Mouse (Mus musculus) stomach, embryonic 15.5 days (tissue): ENCODE results near the gene Cnnm1. TPM values are rescaled to one million over a fixed set of nuclear protein-coding genes. Genes with fewer than 3 reads are reported as not detected.

ENCODE experiments used
- ATAC-seq: fragments of 200-750 bp; cut with Nextera tagmentation; 2 replicates; pipeline ENCODE4 v1.8.0; 2017; ENCODE audit warnings: low read depth, moderate number of reproducible peaks, moderate TSS enrichment; ENCODE audit not compliant: insufficient read depth, low FRiP score
- H3K27ac ChIP-seq: fragments of 300-500 bp; sonication (generic); 2 replicates; pipeline ENCODE4 v1.5.1; 2015; ENCODE audit warnings: mild to moderate bottlenecking, inconsistent platforms
- H3K27me3 ChIP-seq: fragments of 300-500 bp; sonication (generic); replicated peaks from 2 replicates; pipeline ENCODE4 v1.6.1; 2015; ENCODE audit warnings: inconsistent platforms
- H3K36me3 ChIP-seq: fragments of 300-500 bp; sonication (generic); 2 replicates; pipeline ENCODE4 v1.6.1; 2015; ENCODE audit warnings: inconsistent platforms
- H3K4me1 ChIP-seq: fragments of 300-500 bp; sonication (generic); 2 replicates; pipeline ENCODE4 v1.6.1; 2015; ENCODE audit warnings: inconsistent platforms
- H3K4me2 ChIP-seq: fragments of 300-500 bp; sonication (generic); 2 replicates; pipeline ENCODE4 v1.6.1; 2015; ENCODE audit warnings: mild to moderate bottlenecking, inconsistent platforms
- H3K4me3 ChIP-seq: fragments of 300-500 bp; sonication (generic); replicated peaks from 2 replicates; pipeline ENCODE4 v1.5.1; 2015; ENCODE audit warnings: inconsistent platforms
- H3K9ac ChIP-seq: fragments of 300-500 bp; sonication (generic); 2 replicates; pipeline ENCODE4 v1.6.1; 2015; ENCODE audit warnings: inconsistent platforms
- H3K9me3 ChIP-seq: fragments of 300-500 bp; sonication (generic); 2 replicates; pipeline ENCODE4 v1.6.1; 2016; ENCODE audit warnings: inconsistent platforms
- WGBS: fragments of 180-500 bp; shearing (Covaris S2); methylation state at CpG from one replicate; pipeline ENCODE4 v1.1.7; 2015; 5-methylcytosine and 5-hydroxymethylcytosine counted together
- polyA plus RNA-seq: library from polyadenylated mRNA; unstranded; fragments of >200 nt; fragmentation: Nextera tagmentation; extraction: Ambion mirVana; gene quantifications from 2 replicates; pipeline ENCODE4 v1.2.1, GENCODE M21; 2015

Gene Cnnm1
- polyA plus RNA-seq, 1 experiment from 2014 or later: 0.72 TPM

- ATAC-seq: no peak
- Histone ChIP-seq H3K4me3 (no peak overlapping the region), H3K4me1 (peaks cover 2% of the 10 kb centered on the region; the same call in 1 of the 2 replicates), H3K9me3 (no peaks in the 10 kb centered on the region), H3K27ac (no peak overlapping the region), H3K27me3 (no peaks in the 10 kb centered on the region), H3K36me3 (0 out of 2 replicates have a peak, but pooled peaks cover 2% of the 10 kb centered on the region), H3K9ac (no peak overlapping the region), H3K4me2 (no peak overlapping the region)
- WGBS: 58% methylated on average over 14 of the region's 14 CpGs
These were observed 76.3 kb downstream of the Cnnm1 start for GRCm38 (mm10) chr19:43516397-43517035.

GRCm38 (mm10) chr19:43517320-43517719, 77.1 kb downstream of the Cnnm1 start:
- WGBS: 80% methylated on average over 6 of the region's 6 CpGs
- no peak for ATAC-seq

GRCm38 (mm10) chr19:43517808-43518207, 77.6 kb downstream of the Cnnm1 start:
- 60% methylated on average over 7 of the region's 7 CpGs for WGBS
- H3K27me3 ChIP-seq: no peaks in the 10 kb centered on the region
- no peak for ATAC-seq
- no peaks in the 10 kb centered on the region for H3K9me3 ChIP-seq
- H3K4me2 ChIP-seq: no peak overlapping the region
- H3K27ac ChIP-seq: no peak overlapping the region
- no peaks in the 10 kb centered on the region for H3K36me3 ChIP-seq
- no peak overlapping the region for H3K9ac ChIP-seq
- peaks cover 2% of the 10 kb centered on the region; the same call in 1 of the 2 replicates for H3K4me1 ChIP-seq
- no peak overlapping the region for H3K4me3 ChIP-seq

More at GRCm38 (mm10) chr19:43517320-43517719, 77.1 kb downstream of the Cnnm1 start:
- Histone ChIP-seq H3K9ac (no peak overlapping the region), H3K36me3 (no peaks in the 10 kb centered on the region), H3K4me1 (peaks cover 2% of the 10 kb centered on the region; the same call in 1 of the 2 replicates), H3K4me3 (no peak overlapping the region), H3K27me3 (no peaks in the 10 kb centered on the region), H3K27ac (no peak overlapping the region), H3K9me3 (no peaks in the 10 kb centered on the region), H3K4me2 (no peak overlapping the region)

GRCm38 (mm10) chr19:43518261-43518660, 78.0 kb downstream of the Cnnm1 start:
- Histone ChIP-seq H3K9ac (no peak overlapping the region), H3K27me3 (no peaks in the 10 kb centered on the region), H3K4me2 (no peak overlapping the region), H3K4me3 (no peak overlapping the region), H3K9me3 (no peaks in the 10 kb centered on the region), H3K36me3 (no peaks in the 10 kb centered on the region), H3K27ac (no peak overlapping the region), H3K4me1 (peaks cover 2% of the 10 kb centered on the region; the same call in 1 of the 2 replicates)
- no peak for ATAC-seq
- WGBS: 68% methylated on average over 7 of the region's 7 CpGs

- no peaks in the 10 kb centered on the region for H3K9me3 ChIP-seq
- no peaks in the 10 kb centered on the region for H3K27me3 ChIP-seq
- H3K4me2 ChIP-seq: no peak overlapping the region
- no peak for ATAC-seq
- H3K36me3 ChIP-seq: no peaks in the 10 kb centered on the region
- no peak overlapping the region for H3K4me3 ChIP-seq
- peaks cover 8% of the 10 kb centered on the region; the same call in 1 of the 2 replicates for H3K4me1 ChIP-seq
- WGBS: 91% methylated on average over 10 of the region's 10 CpGs
- H3K9ac ChIP-seq: no peak overlapping the region
- no peak overlapping the region for H3K27ac ChIP-seq
These were observed 79.0 kb downstream of the Cnnm1 start for GRCm38 (mm10) chr19:43519226-43519625.

GRCm38 (mm10) chr19:43520402-43520801, 80.2 kb downstream of the Cnnm1 start:
- Histone ChIP-seq H3K27me3 (no peaks in the 10 kb centered on the region), H3K9ac (no peak overlapping the region), H3K9me3 (no peaks in the 10 kb centered on the region), H3K4me3 (no peak overlapping the region), H3K36me3 (no peaks in the 10 kb centered on the region), H3K27ac (no peak overlapping the region), H3K4me1 (peaks cover 14% of the 10 kb centered on the region; the same call in 1 of the 2 replicates), H3K4me2 (no peak overlapping the region)
- WGBS: 38% methylated on average over 9 of the region's 10 CpGs
- no peak for ATAC-seq

- Histone ChIP-seq H3K27me3 (no peaks in the 10 kb centered on the region), H3K36me3 (no peaks in the 10 kb centered on the region), H3K9me3 (no peaks in the 10 kb centered on the region), H3K4me3 (no peak overlapping the region), H3K9ac (no peak overlapping the region), H3K27ac (no peak overlapping the region), H3K4me2 (no peak overlapping the region), H3K4me1 (peaks cover 16% of the 10 kb centered on the region; the same call in 1 of the 2 replicates)
- 52% methylated on average over 8 of the region's 8 CpGs for WGBS
- ATAC-seq: no peak
These were observed 81.1 kb downstream of the Cnnm1 start for GRCm38 (mm10) chr19:43521362-43521761.

GRCm38 (mm10) chr19:43521996-43522395, 81.8 kb downstream of the Cnnm1 start:
- Histone ChIP-seq H3K9ac (no peak overlapping the region), H3K27ac (no peak overlapping the region), H3K27me3 (no peaks in the 10 kb centered on the region), H3K4me3 (no peak overlapping the region), H3K4me2 (no peak overlapping the region), H3K4me1 (peaks cover 16% of the 10 kb centered on the region; the same call in 1 of the 2 replicates), H3K36me3 (no peaks in the 10 kb centered on the region), H3K9me3 (no peaks in the 10 kb centered on the region)
- no peak for ATAC-seq
- WGBS: 90% methylated on average over 9 of the region's 9 CpGs

GRCm38 (mm10) chr19:43523551-43523950, 83.3 kb downstream of the Cnnm1 start:
- WGBS: 5% methylated on average over 12 of the region's 12 CpGs
- ATAC-seq: no peak
- Histone ChIP-seq H3K27me3 (no peaks in the 10 kb centered on the region), H3K27ac (no peak overlapping the region), H3K4me3 (peak overlapping the region; percentile 73), H3K4me1 (peaks cover 16% of the 10 kb centered on the region; the same call in 1 of the 2 replicates), H3K9me3 (no peaks in the 10 kb centered on the region), H3K36me3 (no peaks in the 10 kb centered on the region), H3K9ac (peak overlapping the region; percentile 1; the same call in 1 of the 2 replicates), H3K4me2 (peak overlapping the region; percentile 75)

GRCm38 (mm10) chr19:43524187-43525103, 84.2 kb downstream of the Cnnm1 start, which contains the start of gene Got1:
Got1 (minus strand) TSS chr19:43524605.
- peak within 1 kb of the TSS; percentile 52 for H3K9ac ChIP-seq
- no peaks in the 10 kb centered on the region for H3K36me3 ChIP-seq
- peak within 1 kb of the TSS; percentile 73 for H3K4me3 ChIP-seq
- peak; percentile 99 for ATAC-seq
- H3K27ac ChIP-seq: peak within 1 kb of the TSS; percentile 57; the same call in 1 of the 2 replicates
- peaks cover 16% of the 10 kb centered on the region; the same call in 1 of the 2 replicates for H3K4me1 ChIP-seq
- H3K27me3 ChIP-seq: no peaks in the 10 kb centered on the region
- H3K4me2 ChIP-seq: peak within 1 kb of the TSS; percentile 75
- WGBS: under 1% methylated on average over 58 of the region's 58 CpGs
- no peaks in the 10 kb centered on the region for H3K9me3 ChIP-seq

- H3K9ac ChIP-seq: peak overlapping the region; percentile 52; the same call in 1 of the 2 replicates
- 16% methylated on average over 10 of the region's 10 CpGs for WGBS
- no peak for ATAC-seq
- H3K9me3 ChIP-seq: no peaks in the 10 kb centered on the region
- peak overlapping the region; percentile 73 for H3K4me3 ChIP-seq
- peaks cover 16% of the 10 kb centered on the region; the same call in 1 of the 2 replicates for H3K4me1 ChIP-seq
- no peaks in the 10 kb centered on the region for H3K27me3 ChIP-seq
- H3K27ac ChIP-seq: no peak overlapping the region
- H3K4me2 ChIP-seq: peak overlapping the region; percentile 75
- H3K36me3 ChIP-seq: no peaks in the 10 kb centered on the region
These were observed 84.9 kb downstream of the Cnnm1 start for GRCm38 (mm10) chr19:43525104-43525482.
